Mouse (Mus musculus): ENCODE measurements around the gene Crybb1.

DNA sequence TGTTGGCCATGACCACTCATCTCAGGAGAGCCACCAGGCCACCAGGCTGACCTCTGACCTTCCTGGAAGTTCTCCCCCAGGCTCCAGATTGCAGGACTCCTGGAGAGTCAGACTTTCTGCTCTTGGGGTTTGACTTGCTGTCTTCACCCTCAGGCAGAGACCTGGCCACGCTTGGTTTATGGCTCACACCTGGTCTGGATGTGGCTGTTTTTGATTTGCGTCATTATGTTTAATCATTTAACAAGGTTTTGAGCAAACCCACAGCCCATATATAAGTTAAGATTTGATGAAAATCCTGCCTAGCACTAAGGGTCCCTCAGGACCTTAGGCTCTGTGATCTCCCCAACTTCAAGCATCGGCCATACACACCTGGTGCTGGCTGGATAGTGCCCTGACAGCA, 2.3 kb downstream of the Crybb1 start:
- TF ChIP-seq GATA1 (IDR thresholded peaks at IDR 0.05; ENCODE audit: borderline replicate concordance, low read length) (no peak), FLI1 (IDR thresholded peaks at IDR 0.05; ENCODE audit: low read length) (no peak)
